Mouse (Mus musculus): Measurements from ENCODE around the gene Msln.

The Msln gene

GRCm38 (mm10) chr17:25754241-25754640, at the start of gene Msln:
Gene Msln (minus strand): TSS chr17:25754378.
- DNase-seq: no peak

- DNase-seq: peak; percentile 85
Measured at GRCm38 (mm10) chr17:25802825-25803517, 48.8 kb upstream of the Msln start.

- no peak for DNase-seq
Measured at GRCm38 (mm10) chr17:25801029-25801428, 46.9 kb upstream of the Msln start.

- DNase-seq: peak; percentile 77
Measured at GRCm38 (mm10) chr17:25796951-25797369, 42.8 kb upstream of the Msln start, which contains the start of gene Metrn. Gene Metrn (minus strand): TSS chr17:25797136.

GRCm38 (mm10) chr17:25796211-25796771, 42.1 kb upstream of the Msln start:
- no peak for DNase-seq

- peak; percentile 62 for DNase-seq
Measured at GRCm38 (mm10) chr17:25795609-25796092, 41.5 kb upstream of the Msln start, which contains the start of gene AC134908.4. Gene AC134908.4 (minus strand): TSS chr17:25795659.

GRCm38 (mm10) chr17:25794998-25795397, 40.8 kb upstream of the Msln start:
- no peak for DNase-seq

- DNase-seq: no peak
Measured at GRCm38 (mm10) chr17:25794197-25794596, 40.0 kb upstream of the Msln start.

GRCm38 (mm10) chr17:25792615-25793014, 38.4 kb upstream of the Msln start, which contains the start of gene Fam173a:
Gene Fam173a (minus strand): TSS chr17:25792901.
- peak; percentile 63 for DNase-seq

- DNase-seq: peak; percentile 82
Measured at GRCm38 (mm10) chr17:25791843-25792527, 37.8 kb upstream of the Msln start.

- no peak for DNase-seq
Measured at GRCm38 (mm10) chr17:25791320-25791842, 37.2 kb upstream of the Msln start.

- no peak for DNase-seq
Measured at GRCm38 (mm10) chr17:25786781-25787504, 32.8 kb upstream of the Msln start.

- no peak for DNase-seq
Measured at GRCm38 (mm10) chr17:25786280-25786679, 32.1 kb upstream of the Msln start, which contains the start of gene Ccdc78. Gene Ccdc78 (plus strand): TSS chr17:25786580.

GRCm38 (mm10) chr17:25785281-25785745, 31.1 kb upstream of the Msln start, which contains the start of gene Haghl:
Gene Haghl (minus strand): TSS chr17:25785673.
- DNase-seq: peak; percentile 94

- DNase-seq: no peak
Measured at GRCm38 (mm10) chr17:25783861-25784574, 29.8 kb upstream of the Msln start.

- DNase-seq: peak; percentile 10
Measured at GRCm38 (mm10) chr17:25783086-25783485, 28.9 kb upstream of the Msln start.

GRCm38 (mm10) chr17:25781339-25781738, 27.2 kb upstream of the Msln start:
- no peak for DNase-seq

GRCm38 (mm10) chr17:25777948-25778347, 23.8 kb upstream of the Msln start:
- DNase-seq: no peak

GRCm38 (mm10) chr17:25775318-25776062, 21.3 kb upstream of the Msln start:
- DNase-seq: no peak

- DNase-seq: peak; percentile 98
Measured at GRCm38 (mm10) chr17:25773549-25774120, 19.5 kb upstream of the Msln start, which contains the start of gene Narfl. Gene Narfl (plus strand): TSS chr17:25773776.

Measured in right cerebral cortex, postnatal 25 days (tissue).